Mouse (Mus musculus): Measurements from ENCODE around the gene Tmem14c.
A peak's percentile ranks its signal among the peaks of the same experiment; 100 is the strongest.
"Not testable (repeated sequence)": the region's sequence is repeated elsewhere in the genome, so short reads cannot be mapped to it uniquely, and the experiment has no call there.

Tmem14c gene

GRCm38 (mm10) chr13:41015829-41016634 lies at the start of gene Tmem14c:
Gene Tmem14c (plus strand): TSS chr13:41016292.
- DNase-seq (ENCODE audit: low spot score in 2 of 2), result peak; percentile 92 to 94

DNA sequence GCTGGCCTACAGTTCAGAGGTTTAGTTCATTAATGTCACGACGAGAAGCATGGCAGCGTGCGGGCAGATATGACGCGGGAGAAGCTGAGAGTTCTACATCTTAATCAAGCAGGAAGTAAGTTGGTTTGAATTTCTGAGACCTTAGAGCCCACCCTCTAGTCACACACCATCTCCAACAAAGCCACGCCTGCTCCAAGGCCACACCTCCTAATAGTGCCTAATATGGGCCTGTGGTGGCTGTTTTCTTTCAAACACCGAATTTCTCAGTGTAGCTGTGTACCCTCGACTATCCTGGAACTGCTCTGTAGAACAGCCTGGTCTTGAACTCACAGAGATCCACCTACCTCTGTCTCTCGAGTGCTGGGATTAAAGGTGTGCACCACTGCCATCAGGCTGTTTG lies 48.5 kb upstream of the Tmem14c start:
- no peak for DNase-seq (ENCODE audit: low spot score in 2 of 2)

DNA sequence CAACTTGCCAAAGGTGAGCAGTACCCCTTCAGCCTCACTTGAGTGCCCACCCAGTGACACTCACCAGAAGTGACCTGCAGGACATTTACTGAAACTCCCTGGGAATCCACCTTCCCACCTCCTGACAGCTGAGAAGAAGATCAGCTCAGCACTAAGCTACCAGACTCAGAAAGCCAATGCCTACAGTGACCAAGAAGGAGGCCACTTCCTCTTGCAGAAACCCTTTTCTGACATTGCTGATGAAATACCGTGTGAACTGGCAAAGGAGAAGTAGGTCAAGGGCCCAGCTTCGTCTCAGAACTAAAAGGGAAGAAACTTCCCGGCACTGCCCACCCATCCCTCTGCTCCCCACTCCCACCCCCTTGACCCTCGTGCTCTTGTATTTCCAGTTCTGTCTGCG lies 47.5 kb upstream of the Tmem14c start:
- DNase-seq (ENCODE audit: low spot score in 2 of 2), result no peak

DNA sequence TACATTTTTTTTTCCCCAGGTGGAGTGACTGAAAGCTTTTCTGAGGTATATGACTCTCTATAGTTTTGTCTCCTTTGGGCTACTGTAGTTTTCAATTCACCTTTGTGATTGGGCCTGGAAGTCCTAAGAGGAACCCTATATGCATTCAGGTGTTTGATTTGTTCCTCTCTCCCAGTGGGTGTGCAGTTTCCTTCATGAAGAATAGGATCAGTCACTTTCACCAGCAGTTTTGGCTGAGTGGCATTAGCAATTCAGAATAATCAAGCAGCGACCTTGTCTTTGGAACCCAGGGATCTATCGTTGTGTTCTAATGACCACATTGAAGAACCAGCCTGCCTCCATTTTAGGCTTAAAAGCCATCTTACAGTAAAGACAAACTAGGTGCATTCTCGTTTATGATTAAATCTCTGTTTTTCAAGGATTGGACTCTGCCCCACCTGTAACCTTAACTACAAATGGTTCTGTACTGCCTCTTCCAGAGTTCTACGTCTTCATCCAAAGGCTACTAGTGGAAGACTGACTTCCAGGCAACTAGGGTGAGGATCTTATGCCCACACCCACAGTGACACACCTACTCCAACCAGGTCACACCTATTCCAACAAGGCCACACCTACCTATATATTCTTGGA lies 46.2 kb upstream of the Tmem14c start:
- no peak for DNase-seq (ENCODE audit: low spot score in 2 of 2)

DNA sequence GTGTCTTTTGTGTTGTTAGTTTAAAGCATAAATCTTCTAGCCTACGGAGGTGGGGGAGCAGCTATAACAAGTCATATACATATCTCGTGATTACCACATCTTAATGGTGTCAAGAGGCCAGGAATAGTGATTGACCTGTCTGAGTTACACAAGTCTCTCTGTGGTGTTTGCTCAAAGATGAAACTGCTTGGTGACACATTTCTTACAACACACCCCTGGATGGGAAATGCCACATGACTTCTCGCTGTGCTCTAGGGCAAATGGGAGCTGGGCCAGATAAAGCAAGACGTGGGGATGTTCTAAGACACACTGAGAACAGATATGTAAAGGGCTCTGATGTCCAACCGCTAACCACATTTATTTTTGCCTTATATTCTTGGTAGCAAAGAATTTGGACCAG lies 44.8 kb upstream of the Tmem14c start:
- DNase-seq (ENCODE audit: low spot score in 2 of 2), result no peak

GRCm38 (mm10) chr13:40971831-40972230 lies 44.3 kb upstream of the Tmem14c start:
- DNase-seq (ENCODE audit: low spot score in 2 of 2), result no peak

- DNase-seq (ENCODE audit: low spot score in 2 of 2), result no peak
Observed at GRCm38 (mm10) chr13:40972976-40973375, 43.1 kb upstream of the Tmem14c start.

DNA sequence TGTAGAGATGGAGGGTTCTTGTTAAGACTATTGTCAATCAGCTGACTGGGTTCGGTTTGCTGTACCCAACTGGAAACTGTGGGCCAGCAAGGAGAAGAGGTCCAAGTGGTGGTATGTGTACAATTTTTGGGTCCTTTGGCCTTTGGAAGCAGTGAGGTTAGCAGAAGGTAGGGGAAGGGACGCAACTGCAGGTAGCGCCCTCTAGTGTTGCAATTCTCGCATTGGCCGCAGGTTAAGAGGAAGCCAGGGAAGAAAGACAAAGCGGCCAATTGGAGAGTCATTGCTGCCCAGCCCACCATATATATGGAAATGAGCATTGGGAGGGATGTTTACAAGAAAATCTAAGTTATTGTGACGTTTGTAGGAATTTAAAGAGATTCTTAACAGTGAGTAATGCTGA lies 38.5 kb upstream of the Tmem14c start:
- DNase-seq (ENCODE audit: low spot score in 2 of 2), result peak; percentile 14 to 48

GRCm38 (mm10) chr13:40978652-40979051 lies 37.4 kb upstream of the Tmem14c start:
- DNase-seq (ENCODE audit: low spot score in 2 of 2), result no peak

- DNase-seq (ENCODE audit: low spot score in 2 of 2), result no peak
Observed at GRCm38 (mm10) chr13:40979321-40979720, 36.8 kb upstream of the Tmem14c start.

- DNase-seq (ENCODE audit: low spot score in 2 of 2), result no peak
Observed at GRCm38 (mm10) chr13:40982759-40983158, 33.3 kb upstream of the Tmem14c start.

DNA sequence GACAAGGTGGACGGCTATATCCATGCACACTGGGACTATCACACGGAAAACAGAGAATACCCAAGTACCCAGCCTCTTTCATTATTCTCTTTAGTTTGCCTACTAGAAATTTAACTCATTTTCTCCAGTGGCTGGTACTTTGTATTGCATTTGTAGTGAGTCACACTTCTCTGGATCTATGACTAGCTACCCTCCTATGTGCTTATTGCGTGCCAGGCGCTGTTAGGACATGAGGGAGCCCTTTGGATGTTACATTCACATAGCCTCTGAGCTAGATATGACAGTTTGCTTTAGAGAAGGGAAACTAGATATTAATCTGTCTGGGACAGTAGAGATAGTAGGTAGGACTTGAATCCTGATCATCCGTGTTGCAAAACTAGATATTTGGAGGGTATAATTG lies 30.0 kb upstream of the Tmem14c start:
- DNase-seq (ENCODE audit: low spot score in 2 of 2), result no peak

GRCm38 (mm10) chr13:40987608-40988303 lies 28.3 kb upstream of the Tmem14c start:
- not testable (repeated sequence) for DNase-seq (ENCODE audit: low spot score in 2 of 2)

- no peak for DNase-seq (ENCODE audit: low spot score in 2 of 2)
Observed at GRCm38 (mm10) chr13:40988418-40988817, 27.7 kb upstream of the Tmem14c start.

GRCm38 (mm10) chr13:40994487-40995263 lies 21.4 kb upstream of the Tmem14c start:
- DNase-seq (ENCODE audit: low spot score in 2 of 2), result no peak

DNA sequence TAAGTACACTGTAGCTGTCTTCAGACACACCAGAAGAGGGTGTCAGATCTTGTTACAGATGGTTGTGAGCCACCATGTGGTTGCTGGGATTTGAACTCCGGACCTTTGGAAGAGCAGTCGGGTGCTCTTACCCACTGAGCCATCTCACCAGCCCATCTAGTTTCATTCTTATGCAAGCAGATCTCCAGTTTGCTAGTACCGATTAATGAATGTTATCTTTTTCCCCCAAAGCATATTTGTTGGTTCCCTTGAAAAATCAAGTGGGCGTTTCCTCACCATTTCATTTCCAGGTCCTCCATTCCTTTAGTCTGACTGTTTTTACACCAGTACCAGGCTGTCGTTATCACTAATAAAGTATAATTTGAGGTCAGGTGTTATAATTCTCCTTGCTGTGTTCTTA lies 17.6 kb upstream of the Tmem14c start:
- not testable (repeated sequence) for DNase-seq (ENCODE audit: low spot score in 2 of 2)

DNA sequence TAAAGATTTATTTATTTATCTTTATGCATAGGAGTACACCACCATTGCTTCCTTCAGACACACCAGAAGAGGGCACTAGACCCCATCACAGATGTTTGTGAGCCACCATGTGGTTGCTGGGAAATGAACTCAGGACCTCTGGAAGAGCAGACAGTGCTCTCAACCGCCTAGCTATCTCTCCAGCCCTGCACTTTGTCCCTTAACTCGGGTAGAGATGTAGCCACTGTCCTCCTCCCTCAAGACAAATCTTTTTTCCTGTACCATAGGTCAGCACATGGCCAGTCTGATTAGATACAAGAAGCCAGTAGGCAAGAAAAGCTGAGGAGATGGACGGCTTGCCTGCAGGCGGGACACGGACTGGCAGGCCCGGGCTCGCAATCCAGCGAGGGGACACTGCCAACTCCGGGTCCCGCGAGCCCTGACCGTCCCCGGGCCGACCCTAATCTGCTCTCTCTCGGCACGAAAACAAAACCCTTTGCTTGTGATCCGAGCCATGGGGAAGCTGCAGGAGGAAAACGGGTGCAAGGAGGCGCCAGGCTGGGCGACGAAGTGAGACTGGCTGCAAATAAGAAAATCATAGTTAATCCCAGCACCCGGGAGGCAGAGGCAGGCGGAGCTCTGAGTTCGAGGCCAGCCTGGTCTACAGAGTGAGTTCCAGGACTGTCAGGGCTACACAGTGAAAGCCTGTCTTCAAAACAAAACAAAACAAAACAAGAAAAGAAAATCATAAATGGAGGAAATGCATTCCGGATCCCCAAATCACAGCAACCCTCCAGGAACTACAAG lies 15.8 kb upstream of the Tmem14c start:
- peak; percentile 26 to 31 for DNase-seq (ENCODE audit: low spot score in 2 of 2)

DNA sequence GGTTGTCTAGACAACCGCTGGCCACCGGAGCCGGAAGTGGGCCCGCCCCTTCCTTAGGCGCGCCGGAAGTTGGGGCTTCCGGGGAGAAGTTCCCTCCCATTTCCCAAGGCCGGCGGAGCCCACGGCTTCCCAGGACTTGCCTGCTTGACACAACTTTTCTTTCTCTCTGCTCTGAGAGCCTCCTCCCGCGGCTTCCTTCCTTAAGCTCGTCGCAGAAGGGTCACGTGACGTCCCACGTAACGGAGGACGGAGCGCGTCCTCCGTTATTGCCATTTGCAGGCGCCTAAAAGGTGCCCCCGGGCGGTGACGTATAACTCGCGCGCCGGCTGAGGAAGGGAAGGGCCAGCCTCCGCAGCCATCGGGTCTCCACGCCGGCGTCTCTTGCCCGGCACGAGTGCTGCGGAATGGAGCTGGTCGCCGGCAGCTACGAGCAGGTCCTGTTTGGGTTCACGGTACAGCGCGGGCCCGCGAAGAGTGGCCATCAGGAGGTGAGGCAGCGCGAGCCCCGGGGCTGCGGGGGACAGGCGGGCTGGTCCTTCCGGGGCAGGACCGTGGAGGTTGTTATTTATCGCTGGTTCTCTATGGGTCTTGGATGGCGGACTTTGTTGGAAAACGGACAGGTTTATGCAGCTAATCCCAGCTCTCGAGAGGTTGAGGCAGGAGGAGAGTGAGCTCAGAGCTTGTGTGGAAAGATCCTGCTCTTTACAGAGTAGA lies 15.0 kb upstream of the Tmem14c start, which contains the start of gene Pak1ip1:
Gene Pak1ip1 (plus strand): TSS at position 98 of the 714 bp plus-strand sequence.
- peak; percentile 94 to 95 for DNase-seq (ENCODE audit: low spot score in 2 of 2)

GRCm38 (mm10) chr13:41002001-41002400 lies 14.1 kb upstream of the Tmem14c start:
- DNase-seq (ENCODE audit: low spot score in 2 of 2), result no peak

- no peak for DNase-seq (ENCODE audit: low spot score in 2 of 2)
Observed at GRCm38 (mm10) chr13:41006244-41006643, 9.8 kb upstream of the Tmem14c start.

Data from right cerebral cortex, adult 2 months (tissue).